Mouse (Mus musculus) erythroblast, adult 5-6 weeks (primary cell): Measurements from ENCODE around the gene Pebp1. TPM values are rescaled to one million over a fixed set of nuclear protein-coding genes. Genes with fewer than 3 reads are reported as not detected.

Experiments used
- ATAC-seq: replicated peaks from 2 replicates; pipeline ENCODE4 v1.8.0; 2016; ENCODE audit warnings: moderate number of reproducible peaks, mild to moderate bottlenecking, moderate TSS enrichment, inconsistent platforms; ENCODE audit not compliant: poor library complexity, low FRiP score, severe bottlenecking
- total RNA-seq, 2 experiments: library from RNA; stranded (forward) in 1 of 2; stranded (reverse) in 1 of 2; fragments of 150-400 nt in 1 of 2; fragments of 200-764, 138-1000 nt in 1 of 2; gene quantifications; 2 replicates each; pipeline versions ENCODE4 v1.2.3 to v1.2.4; 2015 to 2017; ENCODE audit warnings: low replicate concordance in 2 of 2

Gene Pebp1
- total RNA-seq, 2 experiments from 2014 or later, result 17.4 to 43.4 TPM

DNA sequence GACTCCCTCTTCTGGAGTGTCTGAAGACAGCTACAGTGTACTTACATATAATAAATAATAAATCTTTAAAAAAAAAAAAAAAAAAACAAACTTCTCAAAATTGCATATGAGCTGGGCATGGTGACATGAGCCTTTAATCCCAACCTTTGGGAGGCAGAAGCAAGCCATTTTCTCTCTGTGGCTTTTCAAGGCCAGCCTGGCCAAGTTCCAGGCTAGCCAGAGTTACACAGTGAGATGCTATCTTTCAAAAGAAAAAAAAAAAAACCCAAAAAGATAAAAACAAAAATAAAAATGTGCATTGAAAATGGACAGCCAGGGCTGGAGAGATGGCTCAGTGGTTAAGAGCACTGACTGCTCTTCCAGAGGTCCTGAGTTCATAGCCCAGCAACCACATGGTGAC lies 2.2 kb upstream of the Pebp1 start:
- ATAC-seq, result no peak

DNA sequence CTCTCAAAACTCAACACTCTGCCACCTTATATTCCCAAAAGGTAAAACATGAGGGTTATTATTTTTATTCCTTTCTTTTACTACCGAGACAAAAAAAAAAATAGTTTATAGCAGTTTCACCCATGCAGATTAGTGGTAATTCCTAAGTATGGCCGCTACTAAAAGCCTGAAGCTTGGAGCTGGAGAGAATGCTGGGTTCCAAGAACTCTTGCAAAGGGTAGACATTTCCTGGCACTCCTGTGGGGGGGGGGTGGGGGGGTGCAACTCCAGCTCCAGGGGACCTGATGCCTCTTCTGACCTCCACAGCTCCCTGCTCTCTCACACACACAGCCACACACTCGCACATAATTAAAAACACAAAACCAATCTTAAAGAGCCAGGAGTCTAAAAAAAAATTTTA lies 1.1 kb downstream of the Pebp1 start:
- no peak for ATAC-seq

DNA sequence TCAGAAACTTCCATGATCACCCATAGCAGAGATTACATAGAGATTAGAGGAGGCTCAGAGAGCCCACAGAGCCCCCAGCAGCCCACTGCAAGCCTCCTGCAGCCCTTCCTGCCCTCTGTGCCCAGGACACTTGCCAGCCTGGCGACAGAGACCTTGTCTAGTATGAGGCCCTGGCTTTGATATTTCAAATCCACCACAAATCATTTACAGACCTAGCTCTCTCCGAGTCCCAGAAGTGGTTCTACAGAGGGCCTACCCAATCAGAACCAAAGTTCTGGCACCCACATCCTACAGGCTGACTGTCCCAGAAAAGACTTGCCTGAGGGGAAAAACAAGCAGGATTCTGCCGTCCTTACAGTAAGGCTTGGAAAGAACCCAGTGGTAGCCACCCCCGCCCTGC lies 2.2 kb downstream of the Pebp1 start:
- ATAC-seq, result no peak

DNA sequence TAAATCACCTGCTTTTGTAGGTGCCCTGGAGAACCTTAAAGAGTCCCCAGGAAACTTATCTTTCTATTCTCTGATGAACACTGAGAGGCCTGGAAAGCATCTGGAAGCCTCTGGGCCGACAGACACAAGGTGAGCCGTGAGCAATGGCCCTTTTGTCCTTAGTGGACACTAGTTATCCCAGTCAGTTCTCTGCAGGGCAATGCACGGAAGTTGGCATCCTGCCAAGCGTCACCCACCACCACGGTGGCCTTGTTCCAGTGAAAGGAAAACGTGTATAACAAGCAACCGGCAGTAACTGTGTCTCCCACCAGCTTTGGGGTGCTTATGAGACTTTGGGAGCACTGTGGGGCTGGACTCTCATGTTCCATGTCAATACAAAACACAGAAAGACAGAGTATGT lies 2.7 kb downstream of the Pebp1 start:
- ATAC-seq, result no peak

DNA sequence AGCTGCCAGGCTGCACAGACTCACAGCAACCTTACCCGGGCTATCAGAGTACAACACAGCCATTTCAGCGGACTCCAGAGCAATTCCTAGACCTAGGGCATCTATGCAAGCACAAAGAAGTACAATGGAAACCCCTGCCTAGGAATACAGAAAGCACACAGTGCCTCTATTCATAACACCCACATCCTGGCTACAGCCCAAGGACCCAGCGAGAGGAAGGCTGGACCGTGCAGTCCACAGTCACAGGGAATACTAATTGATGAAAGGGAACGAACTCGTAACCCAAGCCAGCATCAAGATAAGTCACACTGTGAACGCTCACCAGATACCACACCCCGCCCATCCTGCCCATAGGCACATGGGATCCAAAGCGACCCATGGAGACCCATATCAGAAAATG lies 3.4 kb downstream of the Pebp1 start:
- ATAC-seq, result no peak

DNA sequence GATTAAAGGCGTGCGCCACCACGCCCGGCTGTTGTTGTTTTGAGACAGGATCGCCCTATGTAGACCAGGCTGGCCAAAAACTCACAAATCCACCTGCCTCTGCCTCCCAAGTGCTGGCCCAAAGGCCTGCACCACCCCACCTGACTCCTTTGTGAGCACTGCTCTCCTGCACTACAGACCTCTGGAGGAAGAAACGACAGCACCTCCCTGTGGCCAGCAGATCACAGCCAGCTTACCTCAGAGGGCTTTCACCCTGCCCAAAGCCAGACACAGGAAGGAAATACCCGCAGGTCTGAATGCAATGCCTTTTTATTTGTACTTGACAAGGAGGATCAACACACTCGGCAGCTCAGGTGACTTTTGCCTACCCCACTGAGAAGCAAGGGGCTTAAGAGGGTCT lies 5.1 kb downstream of the Pebp1 start:
- no peak for ATAC-seq

DNA sequence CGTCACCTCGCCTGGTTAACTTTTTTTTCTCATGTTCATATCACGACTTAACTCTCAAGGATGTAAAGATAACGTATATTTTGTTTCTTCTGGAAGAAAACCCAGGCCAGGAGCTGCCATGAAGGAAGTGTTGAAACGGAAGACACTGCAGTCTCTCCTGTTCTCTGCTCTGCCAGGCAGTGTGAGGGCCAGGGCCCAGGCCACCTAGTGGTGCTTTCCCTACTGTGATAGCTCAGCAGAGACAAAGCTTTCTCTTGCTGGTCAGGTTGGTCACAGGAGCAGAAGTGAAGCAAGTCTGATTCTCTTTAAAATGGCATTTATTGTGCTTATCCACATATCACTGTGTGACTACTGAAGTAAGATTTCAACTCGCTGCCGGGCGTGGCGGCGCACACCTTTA lies 5.9 kb downstream of the Pebp1 start:
- no peak for ATAC-seq

DNA sequence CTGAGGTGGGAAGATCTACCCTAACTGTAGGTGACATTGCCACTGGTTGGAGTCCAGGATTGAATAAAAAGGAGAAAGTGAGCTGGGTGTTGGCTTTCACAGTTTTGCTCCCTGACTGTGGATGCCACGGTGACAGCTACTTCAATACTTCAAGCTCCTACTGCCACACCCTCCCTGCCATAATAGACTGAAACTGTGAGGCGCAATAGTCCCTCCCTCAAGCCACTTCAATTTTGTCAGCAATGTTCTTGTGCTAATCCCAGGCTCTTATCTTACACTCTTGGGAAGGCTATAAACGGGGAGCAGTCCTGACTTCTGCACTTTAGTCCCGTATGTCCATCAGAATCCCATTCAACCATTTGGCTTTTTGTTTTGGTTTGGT lies 7.8 kb downstream of the Pebp1 start:
- ATAC-seq, result no peak

DNA sequence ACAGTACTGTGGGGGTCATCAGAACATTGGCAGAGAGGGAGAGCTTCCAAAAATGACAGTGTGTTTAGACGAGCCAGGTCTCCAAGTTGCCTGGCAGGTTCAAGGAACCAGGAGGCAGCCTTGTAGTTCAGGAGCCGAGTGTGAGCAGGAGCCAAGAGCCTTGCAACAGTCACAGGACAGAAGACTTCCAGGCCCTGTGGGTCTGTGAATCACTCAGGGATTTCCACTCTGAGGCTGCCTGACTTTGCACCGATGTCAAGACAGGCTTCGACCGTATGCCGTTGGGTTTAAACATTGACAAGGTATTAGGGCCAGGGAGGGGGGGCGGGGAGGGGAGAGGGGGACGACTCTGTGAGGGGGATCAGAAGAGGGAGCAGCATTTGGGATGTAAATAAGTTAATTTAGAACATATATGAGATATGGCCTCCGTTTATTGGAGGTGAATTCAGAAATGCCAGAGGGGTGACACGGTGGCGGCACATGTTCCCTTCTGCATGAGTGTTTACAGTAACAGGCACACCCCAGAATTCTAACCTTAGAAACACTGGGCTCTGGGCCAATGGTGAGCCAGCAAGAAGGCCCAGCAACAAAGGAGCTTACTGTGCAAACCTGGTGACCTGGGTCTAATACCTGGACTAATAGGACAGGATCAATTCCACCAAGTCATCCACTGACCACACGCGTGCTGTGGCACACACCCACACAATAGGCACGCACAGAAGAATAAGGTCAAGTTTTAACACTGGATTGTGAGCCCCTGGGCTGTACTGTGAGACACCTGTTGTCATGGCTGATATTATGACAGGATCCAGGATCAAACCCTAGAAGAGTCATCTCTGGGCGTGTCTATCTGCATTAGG lies 8.4 kb downstream of the Pebp1 start:
- no peak for ATAC-seq

DNA sequence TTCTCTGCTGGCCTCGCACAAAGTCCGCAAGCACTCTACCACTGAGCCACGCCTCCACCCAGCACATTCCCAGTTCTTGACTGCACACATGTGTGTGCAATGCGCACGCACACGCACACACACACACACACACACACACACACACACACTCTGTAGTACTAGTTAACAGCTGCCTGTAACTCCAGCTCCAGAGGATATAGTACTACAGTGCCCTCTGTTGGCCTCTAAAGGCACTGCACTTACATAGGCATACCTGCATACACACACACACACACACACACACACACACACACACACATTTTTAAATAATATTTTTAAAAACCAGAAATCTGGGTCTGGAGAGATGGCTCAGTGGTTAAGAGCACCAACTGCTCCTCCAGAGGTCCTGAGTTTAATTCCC lies 9.6 kb downstream of the Pebp1 start:
- ATAC-seq, result no peak

DNA sequence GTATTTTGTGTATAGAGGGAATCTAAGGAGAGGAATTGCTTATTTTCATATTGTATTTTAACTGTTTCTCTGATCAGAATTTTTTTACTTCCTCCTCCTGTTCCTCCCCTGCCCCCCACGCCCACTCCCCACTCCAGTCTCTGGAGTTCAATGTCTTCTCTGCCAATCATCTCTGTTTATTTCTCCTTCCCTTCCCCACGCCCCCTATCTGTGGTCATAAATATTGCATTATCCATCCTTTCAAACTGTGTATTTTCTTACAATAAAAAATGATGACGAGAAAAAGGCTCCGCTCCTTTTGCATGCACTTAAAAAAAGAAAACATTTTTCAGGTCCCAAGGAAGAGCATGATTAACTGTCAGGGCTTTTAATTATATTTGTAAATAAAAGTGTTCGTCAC lies 12.6 kb downstream of the Pebp1 start:
- no peak for ATAC-seq

DNA sequence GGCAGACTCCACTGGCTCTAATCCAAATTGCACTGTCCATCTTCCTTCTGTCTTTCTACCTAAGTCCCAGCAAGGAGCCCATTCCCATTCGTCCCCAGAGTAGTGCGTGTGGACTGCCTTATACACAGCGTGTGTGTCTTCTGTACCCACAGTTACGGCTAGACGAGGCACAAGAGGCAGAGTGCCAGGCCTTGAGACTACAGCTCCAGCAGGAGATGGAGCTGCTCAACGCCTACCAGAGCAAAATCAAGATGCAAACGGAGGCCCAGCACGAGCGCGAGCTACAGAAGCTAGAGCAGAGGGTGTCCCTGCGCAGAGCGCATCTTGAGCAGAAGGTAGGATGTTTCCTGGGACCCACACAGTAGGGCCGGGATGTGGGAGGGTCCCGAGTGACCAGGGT lies 15.5 kb downstream of the Pebp1 start:
- no peak for ATAC-seq

DNA sequence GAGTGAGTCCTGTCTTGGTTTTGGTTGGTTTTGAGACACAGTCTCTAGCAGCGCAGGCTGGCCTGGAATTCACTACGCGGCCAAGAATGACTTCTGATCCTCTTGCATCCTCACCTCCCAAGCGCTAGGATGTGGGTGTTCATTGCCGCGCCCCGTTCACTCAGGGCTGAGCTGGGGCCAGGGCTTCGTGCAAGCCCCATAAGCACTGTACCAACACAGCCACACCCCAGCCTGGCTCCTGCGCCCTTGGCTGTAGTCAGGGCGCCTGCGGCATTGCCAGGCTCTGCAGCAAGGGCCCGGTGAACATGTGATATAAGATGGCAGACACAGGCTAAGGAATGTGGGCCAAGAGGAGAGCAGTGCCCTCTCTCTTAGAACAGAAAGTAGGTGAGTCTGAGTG lies 18.0 kb downstream of the Pebp1 start:
- no peak for ATAC-seq

DNA sequence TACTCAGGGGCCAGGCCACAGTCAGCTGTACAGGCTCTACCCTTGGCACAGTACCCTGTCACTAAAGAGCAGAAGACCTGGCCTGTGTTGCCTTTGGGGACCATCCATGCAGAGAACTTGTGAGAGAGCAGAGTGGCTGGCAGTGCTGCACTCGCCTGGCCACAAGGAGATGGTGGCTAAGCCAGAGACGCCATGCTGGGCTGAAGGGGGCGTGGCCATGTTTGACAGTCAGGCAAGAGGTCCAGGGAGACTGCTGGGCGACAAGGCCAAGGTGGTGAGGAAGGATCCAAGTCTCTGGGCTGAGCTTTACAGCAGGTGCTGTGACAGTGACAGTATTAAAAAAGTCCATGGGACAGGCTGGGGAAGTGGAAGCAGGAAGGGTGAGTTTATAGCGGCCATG lies 18.7 kb downstream of the Pebp1 start:
- no peak for ATAC-seq

DNA sequence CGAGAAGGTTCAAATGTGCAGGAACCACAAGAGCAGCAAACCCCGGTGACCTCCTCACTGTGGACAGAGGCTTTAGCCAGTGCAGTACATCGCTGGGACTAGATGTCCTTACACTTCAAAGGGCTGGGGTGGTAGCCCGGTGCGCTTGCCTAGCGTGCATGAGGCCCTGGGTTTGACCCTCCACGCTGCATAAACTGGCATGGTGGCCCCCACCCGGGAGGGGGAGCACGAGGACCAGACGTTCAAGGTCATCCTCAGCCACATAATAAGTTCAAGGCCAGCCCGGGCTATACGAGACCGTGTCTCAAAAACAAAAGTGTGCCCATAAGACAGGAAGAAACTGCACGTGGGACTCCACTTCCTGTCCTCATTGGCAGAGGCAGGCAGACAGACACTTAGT lies 19.5 kb downstream of the Pebp1 start:
- ATAC-seq, result no peak

DNA sequence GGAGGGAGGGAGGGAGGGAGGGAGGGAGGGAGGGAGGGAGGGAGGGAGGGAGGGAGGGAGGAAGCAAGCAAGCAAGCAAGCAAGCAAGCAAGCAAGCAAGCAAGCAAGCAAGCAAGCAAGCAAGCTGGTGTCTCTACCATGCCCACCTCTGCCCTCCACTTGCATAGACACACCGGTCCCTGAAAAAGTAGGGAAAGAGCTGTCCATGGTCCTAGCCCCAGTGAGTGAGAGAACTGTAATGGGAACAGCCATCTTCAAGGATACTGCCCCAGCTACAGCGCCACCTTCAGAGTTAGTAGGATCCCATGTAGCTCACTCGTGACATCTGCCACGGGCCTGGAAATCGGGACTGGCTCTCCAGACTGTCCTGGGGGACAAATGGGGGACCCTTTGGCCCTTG lies 22.7 kb downstream of the Pebp1 start:
- no peak for ATAC-seq

DNA sequence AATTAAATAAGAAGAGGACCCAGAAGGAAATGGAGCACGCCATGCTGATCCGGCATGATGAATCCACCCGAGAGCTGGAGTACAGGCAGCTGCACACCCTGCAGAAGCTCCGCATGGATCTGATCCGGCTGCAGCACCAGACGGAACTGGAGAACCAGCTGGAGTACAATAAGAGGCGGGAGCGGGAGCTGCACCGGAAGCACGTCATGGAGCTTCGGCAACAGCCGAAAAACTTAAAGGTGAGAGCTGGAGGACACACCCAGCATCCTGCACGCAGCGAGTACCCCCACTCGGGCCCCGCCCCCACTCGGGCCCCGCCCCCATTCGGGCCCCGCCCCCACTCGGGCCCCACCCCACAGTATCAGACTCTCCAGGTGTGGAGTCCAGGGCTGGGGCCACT lies 23.9 kb downstream of the Pebp1 start:
- no peak for ATAC-seq

DNA sequence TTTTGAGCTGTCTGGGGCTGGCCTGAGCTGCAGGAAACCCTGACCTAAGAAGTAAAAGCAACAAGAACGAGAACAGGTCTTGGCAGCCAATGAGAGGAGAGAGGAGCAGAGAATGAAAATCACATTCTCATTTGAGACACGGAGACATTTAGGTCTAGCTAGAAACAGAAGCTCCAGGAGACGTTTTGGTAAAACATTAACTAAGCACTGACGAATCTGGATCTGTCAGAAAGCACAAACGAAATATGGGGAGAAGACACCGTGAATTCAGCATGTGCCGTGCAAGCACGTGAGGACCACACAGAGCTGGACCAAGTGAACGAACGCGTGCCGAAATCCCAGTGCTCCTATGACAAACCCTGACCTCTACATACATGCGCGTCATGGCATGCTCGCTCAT lies 29.1 kb downstream of the Pebp1 start:
- ATAC-seq, result no peak

DNA sequence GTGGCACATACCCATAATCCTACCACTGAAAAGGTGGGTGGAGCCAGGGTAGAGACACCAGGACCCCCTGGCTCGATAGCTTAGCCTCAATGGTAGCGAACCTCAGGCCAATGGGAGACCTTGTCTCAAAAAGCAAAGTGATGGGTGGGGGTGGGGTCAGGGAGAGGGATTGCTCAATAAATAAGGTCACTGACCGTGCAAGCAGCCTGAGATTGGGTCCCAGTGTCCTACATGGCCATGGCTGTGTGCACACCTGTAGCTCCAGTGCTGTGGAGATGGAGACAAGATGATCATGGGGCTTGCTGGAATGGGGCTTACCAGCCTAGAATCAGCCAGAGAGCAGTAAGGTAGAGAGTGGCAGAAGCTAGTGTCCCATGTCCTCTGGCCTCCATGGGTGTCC lies 35.7 kb downstream of the Pebp1 start:
- ATAC-seq, result no peak

DNA sequence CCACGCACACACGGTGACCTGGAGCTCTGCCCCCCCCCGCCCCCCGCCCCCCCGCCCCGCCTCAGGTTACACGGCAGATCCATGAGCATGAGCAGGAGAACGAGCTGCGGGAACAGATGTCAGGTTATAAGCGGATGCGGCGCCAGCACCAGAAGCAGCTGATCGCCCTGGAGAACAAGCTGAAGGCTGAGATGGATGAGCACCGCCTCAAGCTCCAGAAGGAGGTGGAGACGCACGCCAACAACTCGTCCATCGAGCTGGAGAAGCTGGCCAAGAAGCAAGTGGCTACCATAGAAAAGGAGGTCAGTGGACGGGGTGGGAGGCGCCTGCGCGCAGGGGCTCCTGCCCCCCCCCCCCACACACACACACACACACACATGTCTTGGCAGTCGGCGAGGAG lies 36.6 kb downstream of the Pebp1 start:
- no peak for ATAC-seq

DNA sequence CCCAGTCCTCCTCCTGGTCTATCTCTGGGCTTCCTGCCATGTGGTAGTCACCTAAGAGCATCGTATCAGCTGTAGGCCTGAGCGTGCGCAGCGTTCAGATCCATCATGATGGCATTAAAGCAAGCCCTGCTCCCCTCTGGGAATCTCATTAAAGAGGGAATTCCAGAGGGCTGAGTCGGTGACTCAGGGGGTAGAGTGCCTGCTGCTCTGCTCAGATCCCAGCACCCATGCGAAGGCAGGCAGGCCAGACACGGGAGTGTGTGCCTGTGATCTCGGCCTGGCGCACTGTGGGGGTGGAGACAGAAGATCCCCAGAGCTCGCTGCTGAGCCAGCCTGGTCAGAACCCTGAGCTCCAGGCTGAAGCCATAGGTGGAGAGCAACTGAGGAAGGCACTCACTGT lies 39.1 kb downstream of the Pebp1 start:
- no peak for ATAC-seq

DNA sequence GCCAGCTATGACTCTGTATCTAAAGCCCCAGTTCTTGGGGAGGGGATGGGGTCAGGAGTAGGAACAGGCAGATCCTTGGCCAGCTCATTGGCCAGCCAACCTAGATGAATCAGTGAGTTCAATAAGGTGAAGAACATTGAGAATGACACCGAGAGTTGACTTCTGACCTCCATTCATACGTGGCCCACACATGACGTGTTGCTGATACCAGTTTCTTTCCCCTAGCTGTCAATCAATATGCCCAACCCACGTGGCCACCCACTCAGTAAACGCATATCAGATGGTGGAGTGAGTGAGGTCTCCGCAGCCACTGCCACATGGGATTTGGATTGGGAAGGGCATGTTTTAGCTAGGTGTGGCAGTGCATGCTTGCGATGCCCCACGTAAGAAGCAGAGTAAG lies 42.3 kb downstream of the Pebp1 start:
- ATAC-seq, result no peak
